Mouse (Mus musculus): ENCODE results near the gene Rbks. TPM values are rescaled to one million over a fixed set of nuclear protein-coding genes. Genes with fewer than 3 reads are reported as not detected.

Gene Rbks
- polyA plus RNA-seq, 1 experiment from 2014 or later: 8.5 TPM

DNA sequence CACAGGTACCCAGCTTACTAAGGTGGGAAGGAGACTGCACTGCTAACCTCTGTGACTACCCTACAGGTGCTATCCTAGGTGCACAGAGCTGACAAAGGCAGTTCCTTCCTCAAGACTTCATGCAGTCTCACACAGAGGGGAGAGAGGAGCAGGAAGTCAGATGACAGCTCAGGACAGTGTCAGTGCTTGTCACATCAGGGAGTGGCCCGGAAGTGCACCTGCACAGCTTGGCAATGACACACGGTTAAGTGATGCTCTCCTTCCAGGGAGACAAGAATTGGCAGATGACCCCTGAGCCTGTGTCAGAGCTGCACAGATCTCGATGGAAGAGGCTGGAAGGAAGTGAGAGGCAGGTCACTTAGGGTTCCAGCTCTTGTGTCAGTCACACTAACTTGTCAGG lies 115.5 kb downstream of the Rbks start:
- Histone ChIP-seq H3K4me2 (ENCODE audit: low read length) (no peak overlapping the region), H3K9me3 (ENCODE audit: control insufficient read depth, low read length) (peaks cover 3% of the 10 kb centered on the region; the same call in 1 of the 2 replicates), H3K9ac (ENCODE audit: low read length) (no peak overlapping the region), H3K27me3 (replicated peaks; ENCODE audit: control insufficient read depth, insufficient read depth, low read length) (no peaks in the 10 kb centered on the region), H3K27ac (ENCODE audit: low read depth) (no peak overlapping the region), H3K36me3 (ENCODE audit: control insufficient read depth, insufficient read depth, low read length) (no peaks in the 10 kb centered on the region), H3K4me1 (replicated peaks; ENCODE audit: control insufficient read depth, insufficient read depth, low read length) (no peaks in the 10 kb centered on the region), H3K4me3 (ENCODE audit: low read depth, low read length) (no peak overlapping the region)
- DNase-seq (ENCODE audit: low spot score) (no peak), ATAC-seq (replicated peaks; ENCODE audit: low FRiP score, low TSS enrichment, low read depth) (no peak)
- WGBS: 69% methylated on average over 3 of the region's 3 CpGs

DNA sequence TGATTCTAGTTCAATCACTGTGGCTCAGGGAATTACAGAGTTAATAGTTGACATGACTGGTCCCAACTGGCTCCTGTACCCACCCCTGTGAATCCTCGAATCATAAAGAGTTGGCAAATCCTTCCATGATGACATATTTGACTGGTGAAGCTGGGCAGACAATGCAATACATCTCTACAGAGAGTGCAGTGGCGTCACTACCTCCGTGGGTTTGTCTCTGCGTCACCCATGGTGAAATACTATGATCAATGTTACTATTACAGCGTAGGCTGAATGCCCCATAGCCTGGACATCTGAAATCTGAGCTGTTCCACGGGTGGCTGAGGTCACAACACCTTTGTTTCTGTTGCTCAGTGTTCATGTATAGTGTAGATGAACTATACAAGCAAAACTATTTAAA lies 116.2 kb downstream of the Rbks start:
- DNase-seq (ENCODE audit: low spot score) (no peak), ATAC-seq (replicated peaks; ENCODE audit: low FRiP score, low TSS enrichment, low read depth) (no peak)
- H3K27ac ChIP-seq (ENCODE audit: low read depth): no peak overlapping the region
- WGBS: 81% methylated on average over 6 of the region's 6 CpGs
- no peaks in the 10 kb centered on the region for H3K4me1 ChIP-seq (replicated peaks; ENCODE audit: control insufficient read depth, insufficient read depth, low read length)
- no peak overlapping the region for H3K4me2 ChIP-seq (ENCODE audit: low read length)
- H3K9ac ChIP-seq (ENCODE audit: low read length): no peak overlapping the region
- H3K4me3 ChIP-seq (ENCODE audit: low read depth, low read length): no peak overlapping the region
- peaks cover 3% of the 10 kb centered on the region; the same call in 1 of the 2 replicates for H3K9me3 ChIP-seq (ENCODE audit: control insufficient read depth, low read length)
- no peaks in the 10 kb centered on the region for H3K27me3 ChIP-seq (replicated peaks; ENCODE audit: control insufficient read depth, insufficient read depth, low read length)
- H3K36me3 ChIP-seq (ENCODE audit: control insufficient read depth, insufficient read depth, low read length): no peaks in the 10 kb centered on the region

DNA sequence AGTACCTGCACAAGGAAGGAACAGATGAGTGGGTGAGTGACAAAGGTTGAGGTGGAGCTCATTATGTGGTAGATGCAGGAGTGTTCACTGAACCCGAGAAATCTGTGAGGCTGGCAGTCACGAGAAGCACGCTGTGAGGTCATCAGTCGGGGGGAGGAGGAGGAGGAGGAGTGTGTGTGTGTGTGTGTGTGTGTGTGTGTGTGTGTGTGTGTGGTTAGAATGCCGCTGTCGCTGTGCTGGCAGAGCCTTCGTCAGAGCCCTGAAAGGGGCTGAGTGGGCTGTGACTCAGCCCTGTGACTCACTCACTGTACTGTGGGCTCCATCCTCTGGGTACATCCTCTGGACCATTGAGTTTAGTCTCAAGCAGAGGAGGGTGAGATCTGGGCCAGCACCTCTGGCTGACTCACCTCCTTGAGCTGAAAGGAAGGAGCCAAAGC lies 120.9 kb downstream of the Rbks start:
- no peaks in the 10 kb centered on the region for H3K27me3 ChIP-seq (replicated peaks; ENCODE audit: control insufficient read depth, insufficient read depth, low read length)
- H3K9me3 ChIP-seq (ENCODE audit: control insufficient read depth, low read length): no peaks in the 10 kb centered on the region
- H3K4me3 ChIP-seq (ENCODE audit: low read depth, low read length): no peak overlapping the region
- no peaks in the 10 kb centered on the region for H3K36me3 ChIP-seq (ENCODE audit: control insufficient read depth, insufficient read depth, low read length)
- 80% methylated on average over 7 of the region's 7 CpGs for WGBS
- no peak overlapping the region for H3K4me2 ChIP-seq (ENCODE audit: low read length)
- ATAC-seq (replicated peaks; ENCODE audit: low FRiP score, low TSS enrichment, low read depth) (no peak), DNase-seq (ENCODE audit: low spot score) (no peak)
- 0 out of 2 replicates have a peak, but pooled peaks cover 3% of the 10 kb centered on the region for H3K4me1 ChIP-seq (replicated peaks; ENCODE audit: control insufficient read depth, insufficient read depth, low read length)
- H3K9ac ChIP-seq (ENCODE audit: low read length): no peak overlapping the region
- no peak overlapping the region for H3K27ac ChIP-seq (ENCODE audit: low read depth)

Small RNA genes lying within 50 kb of the gene (microRNA-seq; reads per million reads assigned to microRNA genes)
- gene Mir3473e: not detected

Other genes starting within 250 kb of the Rbks start
- gene Zfp512, start 245.2 kb downstream of the Rbks start, polyA plus RNA-seq (2014; fragmentation: Nextera tagmentation; extraction: Ambion mirVana): 43.7 and 48.4 TPM in 2 replicates
- 0.07 TPM in 1 of 2 replicates, not detected in the other for gene 4930548H24Rik, start 211.9 kb downstream of the Rbks start, polyA plus RNA-seq (2014; fragmentation: Nextera tagmentation; extraction: Ambion mirVana)
- gene Gpn1, start 202.9 kb downstream of the Rbks start, polyA plus RNA-seq (2014; fragmentation: Nextera tagmentation; extraction: Ambion mirVana): 65.4 and 66.3 TPM in 2 replicates
- 25.4 and 28.3 TPM in 2 replicates for gene Slc4a1ap, start 170.6 kb downstream of the Rbks start, polyA plus RNA-seq (2014; fragmentation: Nextera tagmentation; extraction: Ambion mirVana)
- gene Supt7l, start 169.8 kb downstream of the Rbks start, polyA plus RNA-seq (2014; fragmentation: Nextera tagmentation; extraction: Ambion mirVana): 14.5 and 16.7 TPM in 2 replicates
- gene Mrpl33, start 100.7 kb downstream of the Rbks start, polyA plus RNA-seq (2014; fragmentation: Nextera tagmentation; extraction: Ambion mirVana): 298 and 334 TPM in 2 replicates
- 43.5 and 54.5 TPM in 2 replicates for gene Babam2, start 57 bp upstream of the Rbks start, polyA plus RNA-seq (2014; fragmentation: Nextera tagmentation; extraction: Ambion mirVana)